Mouse (Mus musculus) thymus, adult 2 months (tissue): ENCODE data around the gene Peak1.

ENCODE experiments used
- CTCF ChIP-seq: fragments of 200-500 bp; IDR thresholded peaks from 2 replicates; pipeline ENCODE4 v1.5.1; 2012; ENCODE audit warnings: mild to moderate bottlenecking, control low read depth, low read length, moderate library complexity, borderline replicate concordance; ENCODE audit not compliant: control insufficient read depth, poor library complexity, insufficient read depth; ENCODE audit errors: extremely low read depth
- POLR2A ChIP-seq: fragments of 200-500 bp; IDR thresholded peaks from 2 replicates; pipeline ENCODE4 v1.6.1; 2012; ENCODE audit warnings: mild to moderate bottlenecking, low read length, control low read depth, moderate library complexity; ENCODE audit not compliant: control insufficient read depth, poor library complexity, insufficient read depth; ENCODE audit errors: extremely low read depth

GRCm38 (mm10) chr9:56218043-56218442 is 199.8 kb downstream of the Peak1 start:
- TF ChIP-seq POLR2A (no peak), CTCF (no peak)
